Mouse (Mus musculus) erythroid progenitor cell, adult 5-6 weeks (primary cell): ENCODE measurements around the gene Rsph1. TPM values are rescaled to one million over a fixed set of nuclear protein-coding genes. Genes with fewer than 3 reads are reported as not detected.

Source experiments
- ATAC-seq: replicated peaks from 2 replicates; pipeline ENCODE4 v1.8.0; 2016; ENCODE audit warnings: moderate number of reproducible peaks, mild to moderate bottlenecking, moderate TSS enrichment, inconsistent platforms; ENCODE audit not compliant: poor library complexity, low FRiP score, severe bottlenecking
- total RNA-seq, 2 experiments: library from RNA; stranded (forward) in 1 of 2; stranded (reverse) in 1 of 2; fragments of 150-400 nt in 1 of 2; fragments of 186-747, 209-891 nt in 1 of 2; gene quantifications; 2 replicates each; pipeline versions ENCODE4 v1.2.3 to v1.2.4; 2015 to 2017; ENCODE audit warnings: low replicate concordance in 2 of 2

Gene Rsph1
- total RNA-seq, 2 experiments from 2014 or later: not detected

DNA sequence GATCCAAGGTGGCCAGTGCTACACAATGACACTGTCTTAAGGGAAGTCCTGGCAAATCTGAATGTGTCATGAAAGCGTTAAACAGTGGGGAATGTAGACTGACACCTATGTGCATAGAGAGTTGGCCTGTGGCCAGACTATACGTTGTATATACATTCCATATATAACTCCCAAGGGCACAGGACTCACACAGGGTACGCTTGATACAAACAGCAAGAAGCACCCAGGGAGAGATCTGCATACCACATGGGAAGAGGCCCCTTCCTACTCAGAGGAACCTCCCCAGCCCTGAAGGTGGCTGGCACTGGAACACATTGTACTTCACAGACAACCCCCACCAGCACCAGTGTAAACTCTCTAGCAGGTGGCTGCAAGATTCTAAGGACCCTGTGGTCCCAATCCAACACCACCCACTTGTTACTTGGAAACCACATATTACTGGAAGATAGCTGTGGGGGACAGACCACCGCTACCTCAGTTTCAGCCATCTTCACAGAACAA is 54.3 kb downstream of the Rsph1 start:
- ATAC-seq: no peak

DNA sequence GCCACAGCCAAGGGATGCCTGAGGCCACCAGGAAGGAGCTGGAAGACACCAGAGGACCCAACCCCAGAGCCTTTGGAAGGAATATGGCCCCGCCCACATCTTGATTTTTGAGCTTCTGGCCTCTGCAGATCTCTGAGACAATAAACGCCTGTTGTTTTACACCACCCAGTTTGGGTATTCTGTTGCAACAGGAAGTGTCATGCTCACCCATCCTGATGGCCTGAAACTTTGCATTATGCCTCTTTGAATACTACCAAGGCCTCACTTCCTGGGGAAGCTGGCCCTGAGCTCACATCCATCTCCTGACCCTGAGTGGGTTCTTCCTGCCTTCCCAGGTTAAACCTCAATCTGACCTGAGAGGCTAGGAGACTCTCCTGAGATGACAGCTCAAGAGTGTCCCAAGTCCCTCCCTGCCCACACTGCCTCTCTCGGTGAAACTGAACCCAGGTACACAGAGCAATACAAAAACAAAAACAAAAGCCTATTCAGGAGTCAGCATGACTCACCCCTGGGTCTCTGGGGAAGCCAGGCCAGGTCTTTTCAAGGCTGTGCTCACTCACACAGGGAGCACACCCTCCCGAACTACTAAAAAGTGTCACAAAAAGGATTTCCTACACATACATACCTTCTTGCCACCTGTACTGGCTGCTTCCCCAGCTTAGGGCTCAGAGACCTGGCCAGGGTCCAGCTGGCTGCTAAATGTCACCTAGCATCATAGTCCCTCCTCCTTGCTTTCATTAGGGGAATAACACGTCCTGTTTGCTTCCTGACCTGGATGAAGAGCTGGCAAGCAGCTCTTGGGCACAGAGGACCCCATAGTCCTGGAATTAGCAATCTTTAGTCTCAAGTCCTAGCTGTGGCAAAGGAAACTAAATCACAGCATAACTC is 60.9 kb downstream of the Rsph1 start:
- ATAC-seq: no peak

DNA sequence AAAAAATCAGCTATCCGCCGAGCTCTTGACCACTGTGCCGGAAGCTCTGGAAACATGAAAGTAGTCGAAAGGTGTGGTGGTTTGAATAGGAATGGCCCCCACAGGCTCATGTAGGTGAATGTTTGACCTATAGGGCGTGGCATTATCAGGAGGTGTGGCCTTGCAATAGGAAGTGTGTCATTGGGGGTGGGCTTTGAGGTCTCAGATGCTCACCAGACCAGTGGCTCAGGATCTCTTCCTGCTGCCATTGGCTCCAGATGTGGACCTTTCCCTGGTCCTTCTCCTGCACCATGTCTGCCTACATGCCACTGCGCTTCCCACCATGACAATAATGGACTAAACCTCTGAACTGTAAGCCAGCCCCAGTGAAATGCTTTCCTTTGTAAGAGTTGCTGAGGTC is 65.3 kb downstream of the Rsph1 start:
- no peak for ATAC-seq

DNA sequence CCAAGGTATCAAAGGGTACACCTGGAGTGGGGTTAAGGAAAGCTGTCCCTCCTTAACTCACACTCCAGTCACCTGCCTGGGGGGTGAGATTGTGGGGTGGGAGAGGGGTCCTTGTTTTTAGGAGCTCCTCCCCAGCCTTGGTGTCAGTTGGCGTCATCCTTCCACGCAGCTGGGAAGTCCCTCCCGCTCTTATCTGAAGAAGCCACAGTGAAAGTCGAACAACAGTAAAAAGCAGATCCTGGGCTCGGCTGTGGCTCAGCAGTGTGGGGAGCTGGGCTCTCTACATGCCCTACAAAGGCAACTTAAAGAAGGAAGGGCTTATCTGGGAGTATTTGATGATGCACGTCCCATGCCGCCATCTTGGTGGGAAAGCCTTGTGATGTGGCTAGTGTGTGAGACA is 66.9 kb downstream of the Rsph1 start:
- no peak for ATAC-seq

DNA sequence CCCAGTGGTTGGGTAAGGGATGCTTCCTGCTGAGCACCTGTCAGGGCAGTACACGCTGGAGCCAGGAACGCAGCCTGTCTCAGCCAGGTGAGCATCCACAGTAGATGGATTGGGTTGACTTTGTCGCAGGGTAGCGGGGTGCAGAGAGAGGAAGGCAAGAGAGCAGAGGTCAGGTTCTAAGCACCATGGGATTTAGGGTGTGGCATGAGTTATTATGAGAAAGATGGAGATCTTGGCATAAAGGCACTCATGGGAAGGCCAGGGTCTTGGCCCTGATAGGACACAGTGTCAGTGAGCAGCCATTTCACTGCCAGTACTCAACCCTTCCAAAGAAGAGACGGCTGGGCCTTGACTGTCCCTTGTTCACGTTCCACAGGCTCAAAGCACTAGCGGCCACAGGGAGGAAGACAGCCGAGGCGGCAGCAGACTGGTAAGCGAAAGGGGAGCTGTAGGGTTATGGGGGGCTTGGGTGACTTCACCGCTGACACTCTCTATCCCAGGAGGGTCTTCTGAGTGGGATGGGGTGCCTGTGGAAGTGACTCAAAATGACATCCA is 67.7 kb downstream of the Rsph1 start:
- no peak for ATAC-seq

DNA sequence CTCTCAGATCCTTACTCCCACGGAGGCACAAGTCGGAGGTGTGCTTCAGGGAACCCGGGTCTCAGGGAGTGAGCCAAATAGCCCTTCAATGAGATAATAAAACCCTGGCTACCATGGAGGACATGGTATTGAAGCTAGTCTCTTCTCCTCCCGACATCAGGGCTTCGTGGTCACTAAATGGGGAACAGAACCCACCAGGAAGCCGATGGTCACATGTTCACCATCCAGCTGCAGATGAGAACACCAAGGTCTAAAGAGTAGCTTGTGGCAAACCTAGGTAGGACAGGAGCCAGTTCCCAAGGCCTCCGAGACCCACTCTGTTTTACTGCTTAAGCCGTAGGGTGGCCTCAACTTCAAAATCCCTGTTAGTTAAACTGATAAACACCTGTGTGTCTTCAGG is 68.5 kb downstream of the Rsph1 start:
- ATAC-seq: no peak

DNA sequence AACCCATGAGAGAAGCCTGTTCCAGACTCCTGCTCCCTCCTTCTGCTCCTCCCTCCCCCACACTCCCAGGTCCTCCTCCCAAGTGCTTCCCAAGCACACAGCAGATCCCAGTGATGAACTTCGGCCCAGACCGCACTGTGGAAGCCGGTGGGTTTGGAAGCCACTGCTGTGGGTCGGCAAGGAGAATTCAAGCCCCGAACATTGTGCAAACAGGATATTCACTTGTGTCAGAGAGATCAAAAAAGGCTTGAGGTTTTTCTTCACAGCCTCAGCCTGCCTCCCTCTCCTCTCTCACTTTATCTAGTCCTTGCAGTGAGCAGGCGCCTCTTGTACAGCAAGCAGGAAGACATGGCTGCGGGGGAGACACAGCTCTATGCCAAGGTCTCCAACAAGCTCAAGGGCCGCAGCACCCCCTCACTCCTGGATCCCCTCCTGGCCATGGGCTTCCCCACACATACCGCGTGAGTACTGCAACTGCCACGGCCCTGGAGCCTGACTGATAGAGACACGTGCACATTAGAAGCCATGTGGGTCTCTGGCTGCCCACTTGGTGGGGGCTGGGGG is 69.3 kb downstream of the Rsph1 start, which contains the start of gene Ubash3a:
Gene Ubash3a, plus strand, starts transcription at position 103 of the 564 bp plus-strand sequence.
- ATAC-seq: peak; percentile 45; the same call in 1 of the 2 replicates

Other genes starting within 250 kb of the Rsph1 start
- gene Abcg1, start 219.7 kb downstream of the Rsph1 start, total RNA-seq (2015; ENCODE audit: low replicate concordance): 6.5 and 6.7 TPM in 2 replicates
- 3.6 and 9.9 TPM in 2 replicates for gene Abcg1, start 219.7 kb downstream of the Rsph1 start, total RNA-seq (2017; ENCODE audit: low replicate concordance)
- not detected in 2 replicates for gene Tff3, start 147.7 kb downstream of the Rsph1 start, total RNA-seq (2015; ENCODE audit: low replicate concordance)
- not detected in 2 replicates for gene Tff3, start 147.7 kb downstream of the Rsph1 start, total RNA-seq (2017; ENCODE audit: low replicate concordance)
- not detected in 2 replicates for gene Tff2, start 133.1 kb downstream of the Rsph1 start, total RNA-seq (2015; ENCODE audit: low replicate concordance)
- gene Tff2, start 133.1 kb downstream of the Rsph1 start, total RNA-seq (2017; ENCODE audit: low replicate concordance): not detected in 2 replicates
- gene Tff1, start 112.1 kb downstream of the Rsph1 start, total RNA-seq (2015; ENCODE audit: low replicate concordance): not detected in 2 replicates
- not detected in 2 replicates for gene Tff1, start 112.1 kb downstream of the Rsph1 start, total RNA-seq (2017; ENCODE audit: low replicate concordance)
- 1.8 TPM in 1 of 2 replicates, not detected in the other for gene Tmprss3, start 78.4 kb downstream of the Rsph1 start, total RNA-seq (2015; ENCODE audit: low replicate concordance)
- gene Tmprss3, start 78.4 kb downstream of the Rsph1 start, total RNA-seq (2017; ENCODE audit: low replicate concordance): 0.15 TPM in 1 of 2 replicates, not detected in the other
- 5.0 and 6.8 TPM in 2 replicates for gene Ubash3a, start 69.5 kb downstream of the Rsph1 start, total RNA-seq (2015; ENCODE audit: low replicate concordance)
- gene Ubash3a, start 69.5 kb downstream of the Rsph1 start, total RNA-seq (2017; ENCODE audit: low replicate concordance): 1.8 and 12.2 TPM in 2 replicates
- gene Slc37a1, start 9.4 kb upstream of the Rsph1 start, total RNA-seq (2015; ENCODE audit: low replicate concordance): 2.5 and 4.7 TPM in 2 replicates
- 0.23 and 1.2 TPM in 2 replicates for gene Slc37a1, start 9.4 kb upstream of the Rsph1 start, total RNA-seq (2017; ENCODE audit: low replicate concordance)
- gene Pde9a, start 108.8 kb upstream of the Rsph1 start, total RNA-seq (2015; ENCODE audit: low replicate concordance): not detected in 2 replicates
- not detected in 2 replicates for gene Pde9a, start 108.8 kb upstream of the Rsph1 start, total RNA-seq (2017; ENCODE audit: low replicate concordance)
- gene Wdr4, start 242.6 kb upstream of the Rsph1 start, total RNA-seq (2015; ENCODE audit: low replicate concordance): 2.5 and 8.3 TPM in 2 replicates
- 1.8 and 2.4 TPM in 2 replicates for gene Wdr4, start 242.6 kb upstream of the Rsph1 start, total RNA-seq (2017; ENCODE audit: low replicate concordance)
- gene Ndufv3, start 242.7 kb upstream of the Rsph1 start, total RNA-seq (2015; ENCODE audit: low replicate concordance): 30.6 and 51.6 TPM in 2 replicates
- gene Ndufv3, start 242.7 kb upstream of the Rsph1 start, total RNA-seq (2017; ENCODE audit: low replicate concordance): 54.4 and 57.5 TPM in 2 replicates